Mouse (Mus musculus) midbrain, embryonic 15.5 days (tissue): ENCODE results near the gene Rnf39. TPM values are rescaled to one million over a fixed set of nuclear protein-coding genes. Genes with fewer than 3 reads are reported as not detected.
A peak's percentile ranks its signal among the peaks of the same experiment; 100 is the strongest.

Experiments
- ATAC-seq: fragments of 200-750 bp; cut with Nextera tagmentation; replicated peaks from 2 replicates; pipeline ENCODE4 v1.8.0; 2017; ENCODE audit warnings: moderate TSS enrichment
- H3K27ac ChIP-seq: fragments of 300-500 bp; sonication (generic); 2 replicates; pipeline ENCODE4 v1.5.1; 2015; ENCODE audit warnings: mild to moderate bottlenecking, inconsistent platforms
- H3K27me3 ChIP-seq: fragments of 300-500 bp; sonication (generic); replicated peaks from 2 replicates; pipeline ENCODE4 v1.6.1; 2015; ENCODE audit warnings: inconsistent platforms
- H3K36me3 ChIP-seq: fragments of 300-500 bp; sonication (generic); replicated peaks from 2 replicates; pipeline ENCODE4 v1.6.1; 2015; ENCODE audit warnings: inconsistent platforms
- H3K4me1 ChIP-seq: fragments of 300-500 bp; sonication (generic); 2 replicates; pipeline ENCODE4 v1.6.1; 2015; ENCODE audit warnings: inconsistent platforms
- H3K4me2 ChIP-seq: fragments of 300-500 bp; sonication (generic); 2 replicates; pipeline ENCODE4 v1.6.1; 2015; ENCODE audit warnings: inconsistent platforms, mild to moderate bottlenecking, moderate library complexity
- H3K4me3 ChIP-seq: fragments of 300-500 bp; sonication (generic); 2 replicates; pipeline ENCODE4 v1.5.1; 2015; ENCODE audit warnings: mild to moderate bottlenecking, inconsistent platforms
- H3K9ac ChIP-seq: fragments of 300-500 bp; sonication (generic); 2 replicates; pipeline ENCODE4 v1.6.1; 2015; ENCODE audit warnings: mild to moderate bottlenecking, inconsistent platforms
- H3K9me3 ChIP-seq: fragments of 300-500 bp; sonication (generic); 2 replicates; pipeline ENCODE4 v1.6.1; 2016; ENCODE audit warnings: inconsistent platforms
- WGBS: fragments of 180-500 bp; shearing (Covaris S2); methylation state at CpG from one replicate; pipeline ENCODE4 v1.1.7; 2015; ENCODE audit warnings: mixed read lengths; 5-methylcytosine and 5-hydroxymethylcytosine counted together
- polyA plus RNA-seq: library from polyadenylated mRNA; unstranded; fragments of >200 nt; fragmentation: Nextera tagmentation; extraction: Ambion mirVana; gene quantifications from 2 replicates; pipeline ENCODE4 v1.2.1, GENCODE M21; 2015

The Rnf39 gene
- polyA plus RNA-seq, 1 experiment from 2014 or later: 1.7 TPM

GRCm38 (mm10) chr17:36915076-36915475 is 27.6 kb upstream of the Rnf39 start:
- no peak overlapping the region for H3K4me3 ChIP-seq
- H3K27me3 ChIP-seq: no peaks in the 10 kb centered on the region
- H3K27ac ChIP-seq: no peak overlapping the region
- ATAC-seq: peak; percentile 11; the same call in 1 of the 2 replicates
- H3K4me1 ChIP-seq: no peaks in the 10 kb centered on the region
- H3K9ac ChIP-seq: no peak overlapping the region
- WGBS: 14% methylated on average over 9 of the region's 9 CpGs
- H3K4me2 ChIP-seq: no peak overlapping the region
- H3K9me3 ChIP-seq: no peaks in the 10 kb centered on the region
- H3K36me3 ChIP-seq: no peaks in the 10 kb centered on the region

GRCm38 (mm10) chr17:36920239-36920638 is 22.5 kb upstream of the Rnf39 start:
- WGBS: 56% methylated on average over 15 of the region's 15 CpGs
- Histone ChIP-seq H3K27me3 (no peaks in the 10 kb centered on the region), H3K36me3 (no peaks in the 10 kb centered on the region), H3K4me3 (no peak overlapping the region), H3K27ac (no peak overlapping the region), H3K4me1 (no peaks in the 10 kb centered on the region), H3K9me3 (no peaks in the 10 kb centered on the region), H3K9ac (no peak overlapping the region), H3K4me2 (no peak overlapping the region)
- ATAC-seq: no peak

GRCm38 (mm10) chr17:36922715-36923114 is 20.0 kb upstream of the Rnf39 start:
- Histone ChIP-seq H3K4me2 (no peak overlapping the region), H3K4me3 (no peak overlapping the region), H3K9ac (no peak overlapping the region), H3K36me3 (no peaks in the 10 kb centered on the region), H3K27ac (no peak overlapping the region), H3K27me3 (no peaks in the 10 kb centered on the region), H3K9me3 (no peaks in the 10 kb centered on the region), H3K4me1 (no peaks in the 10 kb centered on the region)
- WGBS: 84% methylated on average over 4 of the region's 4 CpGs
- no peak for ATAC-seq

- no peak overlapping the region for H3K9ac ChIP-seq
- H3K4me1 ChIP-seq: no peaks in the 10 kb centered on the region
- H3K9me3 ChIP-seq: no peaks in the 10 kb centered on the region
- no peak overlapping the region for H3K27ac ChIP-seq
- whole genome bisulfite sequencing: 56% methylated on average over 4 of the region's 4 CpGs
- no peak overlapping the region for H3K4me2 ChIP-seq
- no peak for ATAC-seq
- H3K4me3 ChIP-seq: no peak overlapping the region
- no peaks in the 10 kb centered on the region for H3K27me3 ChIP-seq
- no peaks in the 10 kb centered on the region for H3K36me3 ChIP-seq
Observed at GRCm38 (mm10) chr17:36923491-36923890, 19.2 kb upstream of the Rnf39 start.

- Histone ChIP-seq H3K4me2 (no peak overlapping the region), H3K27ac (no peak overlapping the region), H3K9ac (no peak overlapping the region), H3K36me3 (no peaks in the 10 kb centered on the region), H3K27me3 (no peaks in the 10 kb centered on the region), H3K9me3 (no peaks in the 10 kb centered on the region), H3K4me1 (no peaks in the 10 kb centered on the region), H3K4me3 (no peak overlapping the region)
- ATAC-seq: no peak
- 71% methylated on average over 10 of the region's 10 CpGs for WGBS
Observed at GRCm38 (mm10) chr17:36927496-36928120, 15.1 kb upstream of the Rnf39 start.

- Histone ChIP-seq H3K9ac (no peak overlapping the region), H3K4me3 (no peak overlapping the region), H3K27ac (no peak overlapping the region), H3K4me2 (no peak overlapping the region), H3K36me3 (no peaks in the 10 kb centered on the region), H3K9me3 (no peaks in the 10 kb centered on the region), H3K27me3 (no peaks in the 10 kb centered on the region), H3K4me1 (no peaks in the 10 kb centered on the region)
- no peak for ATAC-seq
- WGBS: 81% methylated on average over 12 of the region's 12 CpGs
Observed at GRCm38 (mm10) chr17:36929236-36929932, 13.3 kb upstream of the Rnf39 start.

- no peaks in the 10 kb centered on the region for H3K27me3 ChIP-seq
- H3K36me3 ChIP-seq: no peaks in the 10 kb centered on the region
- no peak overlapping the region for H3K4me2 ChIP-seq
- H3K9ac ChIP-seq: no peak overlapping the region
- no peak overlapping the region for H3K4me3 ChIP-seq
- H3K27ac ChIP-seq: no peak overlapping the region
- ATAC-seq: no peak
- no peaks in the 10 kb centered on the region for H3K9me3 ChIP-seq
- WGBS: 83% methylated on average over 6 of the region's 6 CpGs
- no peaks in the 10 kb centered on the region for H3K4me1 ChIP-seq
Observed at GRCm38 (mm10) chr17:36930233-36930632, 12.5 kb upstream of the Rnf39 start.

- 85% methylated on average over 4 of the region's 4 CpGs for whole genome bisulfite sequencing
- no peak overlapping the region for H3K4me2 ChIP-seq
- H3K4me1 ChIP-seq: no peaks in the 10 kb centered on the region
- H3K4me3 ChIP-seq: no peak overlapping the region
- no peaks in the 10 kb centered on the region for H3K27me3 ChIP-seq
- no peaks in the 10 kb centered on the region for H3K36me3 ChIP-seq
- no peak overlapping the region for H3K27ac ChIP-seq
- no peaks in the 10 kb centered on the region for H3K9me3 ChIP-seq
- no peak overlapping the region for H3K9ac ChIP-seq
- no peak for ATAC-seq
Observed at GRCm38 (mm10) chr17:36931130-36931529, 11.6 kb upstream of the Rnf39 start.

GRCm38 (mm10) chr17:36931806-36932205 is 10.9 kb upstream of the Rnf39 start:
- no peak overlapping the region for H3K27ac ChIP-seq
- 68% methylated on average over 2 of the region's 2 CpGs for WGBS

GRCm38 (mm10) chr17:36938056-36938455 is 4.7 kb upstream of the Rnf39 start:
- peaks cover 8% of the 10 kb centered on the region for H3K4me1 ChIP-seq
- 89% methylated on average over 2 of the region's 2 CpGs for WGBS
- H3K4me3 ChIP-seq: no peak overlapping the region
- H3K9ac ChIP-seq: no peak overlapping the region
- H3K9me3 ChIP-seq: no peaks in the 10 kb centered on the region
- H3K4me2 ChIP-seq: no peak overlapping the region
- no peak for ATAC-seq
- H3K27ac ChIP-seq: no peak overlapping the region
- peaks cover 26% of the 10 kb centered on the region for H3K27me3 ChIP-seq
- no peaks in the 10 kb centered on the region for H3K36me3 ChIP-seq

More at GRCm38 (mm10) chr17:36931806-36932205, 10.9 kb upstream of the Rnf39 start:
- H3K9me3 ChIP-seq: no peaks in the 10 kb centered on the region
- H3K4me1 ChIP-seq: no peaks in the 10 kb centered on the region
- H3K4me3 ChIP-seq: no peak overlapping the region
- no peaks in the 10 kb centered on the region for H3K36me3 ChIP-seq
- no peak overlapping the region for H3K9ac ChIP-seq
- H3K4me2 ChIP-seq: no peak overlapping the region
- ATAC-seq: no peak
- no peaks in the 10 kb centered on the region for H3K27me3 ChIP-seq

- no peak for ATAC-seq
- peak overlapping the region; percentile 41; the same call in 1 of the 2 replicates for H3K4me3 ChIP-seq
- H3K27me3 ChIP-seq: peaks cover 47% of the 10 kb centered on the region
- H3K9me3 ChIP-seq: no peaks in the 10 kb centered on the region
- H3K4me1 ChIP-seq: peaks cover 22% of the 10 kb centered on the region
- WGBS: 54% methylated on average over 10 of the region's 10 CpGs
- no peak overlapping the region for H3K27ac ChIP-seq
- no peak overlapping the region for H3K9ac ChIP-seq
- H3K36me3 ChIP-seq: no peaks in the 10 kb centered on the region
- peak overlapping the region; percentile 72 for H3K4me2 ChIP-seq
Observed at GRCm38 (mm10) chr17:36942391-36942790, 327 bp upstream of the Rnf39 start.

GRCm38 (mm10) chr17:36943691-36944090 is 973 bp downstream of the Rnf39 start:
- no peak for ATAC-seq
- no peak overlapping the region for H3K27ac ChIP-seq
- H3K9ac ChIP-seq: no peak overlapping the region
- peak overlapping the region; percentile 41 for H3K4me3 ChIP-seq
- WGBS: 22% methylated on average over 5 of the region's 5 CpGs
- H3K9me3 ChIP-seq: no peaks in the 10 kb centered on the region
- peaks cover 27% of the 10 kb centered on the region for H3K4me1 ChIP-seq
- H3K27me3 ChIP-seq: peaks cover 47% of the 10 kb centered on the region
- peak overlapping the region; percentile 72 for H3K4me2 ChIP-seq
- peaks cover under 1% of the 10 kb centered on the region; the same call in 1 of the 2 replicates for H3K36me3 ChIP-seq
